Mouse (Mus musculus): ENCODE measurements at regions not wholly inside any gene's neighbourhood (a gene's known extent, or its start where the extent isn't known, plus 50 kb on each side); places are given as distances from the start of the nearest gene placed in this dataset.

- peak; percentile 20 for DNase-seq (ENCODE audit: low read depth, low spot score)
These were observed 205.6 kb upstream of the Bcor start for GRCm38 (mm10) chrX:12365582-12366323.

GRCm38 (mm10) chrX:12366801-12367200 is 206.6 kb upstream of the Bcor start:
- DNase-seq (ENCODE audit: low read depth, low spot score): no peak

GRCm38 (mm10) chrX:12373670-12374069 is 213.5 kb upstream of the Bcor start:
- no peak for DNase-seq (ENCODE audit: low read depth, low spot score)

GRCm38 (mm10) chrX:12375796-12376195 is 211.8 kb upstream of the Atp6ap2 start:
- DNase-seq (ENCODE audit: low read depth, low spot score): no peak

GRCm38 (mm10) chrX:12376238-12376980 is 211.2 kb upstream of the Atp6ap2 start:
- DNase-seq (ENCODE audit: low read depth, low spot score): no peak

- DNase-seq (ENCODE audit: low read depth, low spot score): no peak
These were observed 210.2 kb upstream of the Atp6ap2 start for GRCm38 (mm10) chrX:12377441-12377840.

- DNase-seq (ENCODE audit: low read depth, low spot score): no peak
These were observed 195.3 kb upstream of the Atp6ap2 start for GRCm38 (mm10) chrX:12392145-12392825.

- no peak for DNase-seq (ENCODE audit: low read depth, low spot score)
These were observed 178.3 kb upstream of the Atp6ap2 start for GRCm38 (mm10) chrX:12409319-12409718.

- peak; percentile 52 for DNase-seq (ENCODE audit: low read depth, low spot score)
These were observed 162.0 kb upstream of the Atp6ap2 start for GRCm38 (mm10) chrX:12425566-12425965.

GRCm38 (mm10) chrX:12426664-12427063 is 160.9 kb upstream of the Atp6ap2 start:
- no peak for DNase-seq (ENCODE audit: low read depth, low spot score)

- DNase-seq (ENCODE audit: low read depth, low spot score): peak; percentile 71
These were observed 155.3 kb upstream of the Atp6ap2 start for GRCm38 (mm10) chrX:12432289-12432688.

GRCm38 (mm10) chrX:12435656-12436055 is 151.9 kb upstream of the Atp6ap2 start:
- DNase-seq (ENCODE audit: low read depth, low spot score): no peak

- DNase-seq (ENCODE audit: low read depth, low spot score): peak; percentile 30
These were observed 151.5 kb upstream of the Atp6ap2 start for GRCm38 (mm10) chrX:12436106-12436505.

GRCm38 (mm10) chrX:12439447-12439846 is 148.2 kb upstream of the Atp6ap2 start:
- DNase-seq (ENCODE audit: low read depth, low spot score): no peak

- no peak for DNase-seq (ENCODE audit: low read depth, low spot score)
These were observed 143.8 kb upstream of the Atp6ap2 start for GRCm38 (mm10) chrX:12443794-12444193.

- no peak for DNase-seq (ENCODE audit: low read depth, low spot score)
These were observed 142.5 kb upstream of the Atp6ap2 start for GRCm38 (mm10) chrX:12445093-12445492.

GRCm38 (mm10) chrX:12447962-12448361 is 139.6 kb upstream of the Atp6ap2 start:
- no peak for DNase-seq (ENCODE audit: low read depth, low spot score)

- no peak for DNase-seq (ENCODE audit: low read depth, low spot score)
These were observed 137.9 kb upstream of the Atp6ap2 start for GRCm38 (mm10) chrX:12449688-12450087.

- DNase-seq (ENCODE audit: low read depth, low spot score): no peak
These were observed 134.4 kb upstream of the Atp6ap2 start for GRCm38 (mm10) chrX:12452979-12453769.

GRCm38 (mm10) chrX:12461657-12462056 is 125.9 kb upstream of the Atp6ap2 start:
- DNase-seq (ENCODE audit: low read depth, low spot score): no peak

- no peak for DNase-seq (ENCODE audit: low read depth, low spot score)
These were observed 124.5 kb upstream of the Atp6ap2 start for GRCm38 (mm10) chrX:12462936-12463647.
